Mouse (Mus musculus) embryonic fibroblast, embryonic 13.5 days (primary cell): Measurements from ENCODE around the gene Hsd17b7. TPM values are rescaled to one million over a fixed set of nuclear protein-coding genes. Genes with fewer than 3 reads are reported as not detected.
A peak's percentile ranks its signal among the peaks of the same experiment; 100 is the strongest.

Experiments used
- H3K27ac ChIP-seq: 2 replicates; pipeline ENCODE4 v1.5.1; 2012; ENCODE audit warnings: low read length, control low read depth, inconsistent platforms; ENCODE audit not compliant: insufficient read depth
- H3K4me1 ChIP-seq: 2 replicates; pipeline ENCODE4 v1.6.1; 2011; ENCODE audit warnings: low read length; ENCODE audit not compliant: control insufficient read depth, insufficient read depth
- H3K4me3 ChIP-seq: 2 replicates; pipeline ENCODE4 v1.5.1; 2011; ENCODE audit warnings: mild to moderate bottlenecking, control low read depth, low read length; ENCODE audit not compliant: insufficient read depth
- CTCF ChIP-seq: IDR thresholded peaks from 2 replicates; pipeline ENCODE4 v1.5.1; 2011; ENCODE audit warnings: mild to moderate bottlenecking, control low read depth, low read length, moderate library complexity, borderline replicate concordance; ENCODE audit not compliant: insufficient read depth
- POLR2A ChIP-seq: IDR thresholded peaks from 2 replicates; pipeline ENCODE4 v1.6.1; 2011; ENCODE audit warnings: low read depth, mild to moderate bottlenecking, control low read depth, low read length, moderate library complexity
- polyA plus RNA-seq: library from polyadenylated mRNA; stranded (reverse); fragments of >200 nt; gene quantifications from 2 replicates; pipeline ENCODE4 v1.2.4, GENCODE M21; 2011; ENCODE audit warnings: low read depth; ENCODE audit not compliant: missing spikeins, insufficient read length

Gene Hsd17b7
- polyA plus RNA-seq, 1 experiment = 33.7 TPM

DNA sequence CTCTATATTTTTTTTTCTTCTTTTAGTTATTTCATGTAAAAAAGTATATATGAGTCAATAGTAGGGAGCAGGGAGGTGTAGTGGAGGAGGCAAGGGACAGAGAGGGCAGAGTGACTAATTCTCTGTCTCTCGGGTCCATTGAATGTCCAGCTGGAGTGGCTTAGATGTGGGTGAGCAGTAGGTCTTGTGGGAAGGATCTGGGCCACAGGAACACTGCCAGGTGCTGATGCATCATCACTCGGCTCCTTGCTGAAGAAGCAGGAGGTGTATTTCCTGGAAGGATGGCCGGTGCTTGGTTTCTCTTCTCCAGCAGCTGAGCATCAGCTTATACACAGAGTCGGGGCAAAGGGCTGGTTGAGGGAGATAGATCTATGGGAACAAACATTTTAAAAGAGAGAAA is 8.6 kb upstream of the Hsd17b7 start:
- Histone ChIP-seq H3K4me1 (no peaks in the 10 kb centered on the region), H3K27ac (no peak overlapping the region)
- TF ChIP-seq POLR2A = no peak
- TF ChIP-seq CTCF = no peak

DNA sequence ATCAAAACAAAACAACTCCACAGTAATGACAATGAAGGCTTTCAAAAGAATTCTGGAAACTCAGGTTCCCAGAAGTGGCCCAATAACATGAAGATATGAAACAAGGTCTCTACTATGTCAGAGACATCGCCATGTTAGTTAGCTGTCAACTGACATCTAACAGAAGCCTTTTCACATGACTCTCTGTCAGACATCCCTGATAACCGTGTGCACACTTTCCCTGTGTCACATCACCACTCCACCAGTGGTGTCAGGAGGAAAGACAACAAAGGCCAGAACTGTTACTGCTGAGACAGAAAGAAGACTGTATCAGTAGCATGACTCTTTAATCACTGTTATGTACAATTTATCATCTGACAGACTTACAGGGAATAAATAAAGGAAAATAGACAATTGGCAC is 3.0 kb upstream of the Hsd17b7 start:
- peaks cover 6% of the 10 kb centered on the region for H3K4me1 ChIP-seq
- no peak for TF ChIP-seq CTCF
- no peak for TF ChIP-seq POLR2A
- H3K4me3 ChIP-seq = no peak overlapping the region
- no peak overlapping the region for H3K27ac ChIP-seq

More for the DNA sequence above, 8.6 kb upstream of the Hsd17b7 start:
- no peak overlapping the region for H3K4me3 ChIP-seq

- Histone ChIP-seq H3K4me3 (no peak overlapping the region), H3K4me1 (peaks cover 6% of the 10 kb centered on the region), H3K27ac (no peak overlapping the region)
- TF ChIP-seq CTCF (no peak), POLR2A (no peak)
Measured at GRCm38 (mm10) chr1:169970936-169971335, 1.9 kb upstream of the Hsd17b7 start.

DNA sequence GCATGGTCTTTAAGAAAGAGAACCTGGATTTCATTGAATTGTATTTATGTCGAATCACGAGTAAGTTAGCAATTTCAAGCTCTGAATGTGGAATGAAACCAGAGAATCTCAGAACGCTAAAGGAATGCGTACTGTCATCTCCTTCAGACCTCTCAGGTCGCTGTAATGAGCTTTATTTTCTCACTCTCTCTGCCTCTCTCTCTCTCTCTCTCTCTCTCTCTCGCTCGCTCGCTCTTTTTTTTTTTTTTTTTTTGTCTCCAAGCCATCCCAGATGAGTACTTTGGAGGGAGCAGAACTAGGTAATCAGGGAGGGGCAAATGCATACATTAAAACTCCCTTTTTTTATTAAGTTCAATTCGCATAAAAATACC is 460 bp upstream of the Hsd17b7 start:
- Histone ChIP-seq H3K4me3 (peak overlapping the region; percentile 59), H3K4me1 (peaks cover 8% of the 10 kb centered on the region), H3K27ac (peak overlapping the region; percentile 80)
- TF ChIP-seq POLR2A (no peak), CTCF (no peak)

- Histone ChIP-seq H3K27ac (no peak overlapping the region), H3K4me3 (no peak overlapping the region), H3K4me1 (peaks cover 3% of the 10 kb centered on the region; the same call in 1 of the 2 replicates)
- no peak for TF ChIP-seq POLR2A
- TF ChIP-seq CTCF = no peak
Measured at GRCm38 (mm10) chr1:169953106-169953505, 15.9 kb downstream of the Hsd17b7 start.

GRCm38 (mm10) chr1:169952636-169953035 is 16.4 kb downstream of the Hsd17b7 start:
- Histone ChIP-seq H3K4me1 (peaks cover 3% of the 10 kb centered on the region; the same call in 1 of the 2 replicates), H3K4me3 (no peak overlapping the region), H3K27ac (no peak overlapping the region)
- TF ChIP-seq POLR2A = no peak

DNA sequence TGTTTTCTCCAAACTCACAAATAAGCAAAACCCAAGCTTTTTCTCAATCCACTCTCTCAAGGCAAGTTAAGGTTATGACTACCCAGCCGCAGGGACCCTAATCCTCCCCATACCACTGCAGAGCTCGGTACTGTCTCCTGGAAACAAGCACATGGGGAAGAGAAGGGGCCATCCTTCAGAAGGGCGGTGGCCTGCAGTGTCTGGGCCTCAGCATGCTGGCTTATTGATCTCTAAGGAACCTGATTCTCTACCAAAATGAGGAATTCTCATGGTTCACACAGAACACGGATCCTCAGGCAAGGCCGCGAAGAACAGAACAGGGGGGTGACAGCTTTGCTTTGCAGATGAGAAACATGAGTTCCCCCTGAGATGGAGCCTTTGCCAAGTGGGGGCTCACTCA is 17.5 kb downstream of the Hsd17b7 start:
- Histone ChIP-seq H3K4me1 (peaks cover 3% of the 10 kb centered on the region; the same call in 1 of the 2 replicates), H3K4me3 (no peak overlapping the region), H3K27ac (no peak overlapping the region)
- TF ChIP-seq POLR2A = no peak
- TF ChIP-seq CTCF = no peak

- Histone ChIP-seq H3K27ac (no peak overlapping the region), H3K4me1 (peaks cover 3% of the 10 kb centered on the region; the same call in 1 of the 2 replicates), H3K4me3 (no peak overlapping the region)
- no peak for TF ChIP-seq CTCF
- TF ChIP-seq POLR2A = no peak
Measured at GRCm38 (mm10) chr1:169950651-169951050, 18.4 kb downstream of the Hsd17b7 start.

DNA sequence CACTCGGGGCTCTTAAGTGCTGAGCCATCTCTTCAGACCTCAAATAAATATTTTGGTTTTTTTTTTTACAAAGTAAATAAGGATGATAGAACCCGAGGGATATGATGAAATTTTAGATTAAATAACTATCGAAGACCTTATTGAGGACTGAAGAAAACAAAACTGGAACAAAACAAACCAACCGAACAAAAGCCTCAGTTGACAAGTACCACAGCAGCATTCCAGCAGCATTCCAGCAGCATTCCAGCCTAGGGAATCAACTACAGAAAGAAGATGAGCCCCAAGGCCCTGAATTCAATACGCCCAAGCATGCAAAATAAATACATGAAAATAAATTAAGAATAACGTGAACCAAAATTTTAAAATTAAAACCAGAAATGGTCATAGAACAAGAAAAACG is 19.1 kb downstream of the Hsd17b7 start:
- TF ChIP-seq CTCF = no peak
- TF ChIP-seq POLR2A = no peak
- no peak overlapping the region for H3K4me3 ChIP-seq
- H3K27ac ChIP-seq = no peak overlapping the region
- H3K4me1 ChIP-seq = peaks cover 3% of the 10 kb centered on the region; the same call in 1 of the 2 replicates

- Histone ChIP-seq H3K4me3 (no peak overlapping the region), H3K4me1 (peaks cover 3% of the 10 kb centered on the region; the same call in 1 of the 2 replicates), H3K27ac (no peak overlapping the region)
- TF ChIP-seq CTCF = no peak
- TF ChIP-seq POLR2A = no peak
Measured at GRCm38 (mm10) chr1:169948866-169949265, 20.2 kb downstream of the Hsd17b7 start.

DNA sequence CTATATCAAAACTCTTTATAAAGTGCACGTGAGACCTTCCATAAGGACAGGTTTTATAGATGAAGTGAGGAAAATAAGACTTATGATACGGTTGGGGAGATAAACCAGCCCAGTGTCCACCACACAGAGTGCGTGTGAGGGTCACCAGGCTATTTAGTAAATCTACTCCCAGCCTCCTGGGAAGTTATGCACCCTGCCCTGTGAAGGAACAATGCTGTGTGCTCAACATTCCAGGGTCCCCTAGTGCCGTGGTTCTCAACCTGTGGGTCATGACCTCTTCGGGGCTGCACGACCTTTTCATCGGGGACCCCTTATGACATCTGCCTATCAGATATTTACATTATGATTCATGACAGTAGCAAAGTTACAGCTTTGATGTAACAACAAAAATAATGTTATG is 20.8 kb downstream of the Hsd17b7 start:
- Histone ChIP-seq H3K27ac (no peak overlapping the region), H3K4me3 (no peak overlapping the region), H3K4me1 (peaks cover 3% of the 10 kb centered on the region; the same call in 1 of the 2 replicates)
- TF ChIP-seq CTCF (no peak), POLR2A (no peak)
